Mouse (Mus musculus) gonadal fat pad, adult 2 months (tissue): ENCODE results near the gene Dhx34. TPM values are rescaled to one million over a fixed set of nuclear protein-coding genes. Genes with fewer than 3 reads are reported as not detected.

Experiments
- DNase-seq: peaks from one replicate; pipeline ENCODE4 v3.0.0-alpha.2; 2012; ENCODE audit warnings: low read depth
- polyA plus RNA-seq: library from polyadenylated mRNA; depleted of rRNA; stranded (reverse); fragments of >200 nt; gene quantifications from 2 replicates; pipeline ENCODE4 v1.2.3, GENCODE M21; 2012; rRNA removed

The Dhx34 gene
- polyA plus RNA-seq, 1 experiment: 18.2 TPM

DNA sequence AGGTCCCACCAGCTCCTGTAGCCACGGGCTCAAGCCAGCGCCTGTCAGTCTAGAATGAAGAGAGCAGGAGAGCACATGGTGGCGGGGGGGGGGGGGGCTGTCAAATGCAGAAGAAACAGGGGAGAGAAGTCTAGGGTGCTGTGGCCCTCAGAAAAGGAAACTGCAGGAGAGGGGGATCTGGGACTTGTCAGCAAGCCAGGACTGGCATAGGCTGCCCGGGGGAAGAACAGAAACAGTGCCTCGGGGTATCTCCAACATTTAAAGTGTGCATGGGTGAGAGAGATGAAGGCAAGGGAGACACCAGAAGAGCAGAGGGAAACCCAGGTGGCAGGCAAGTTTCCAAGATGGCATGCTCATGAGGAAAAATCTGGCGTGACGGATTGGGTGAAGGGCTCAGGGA, 59.8 kb downstream of the Dhx34 start:
- no peak for DNase-seq

- DNase-seq: no peak
These were observed 60.5 kb downstream of the Dhx34 start for GRCm38 (mm10) chr7:16161302-16161701.

DNA sequence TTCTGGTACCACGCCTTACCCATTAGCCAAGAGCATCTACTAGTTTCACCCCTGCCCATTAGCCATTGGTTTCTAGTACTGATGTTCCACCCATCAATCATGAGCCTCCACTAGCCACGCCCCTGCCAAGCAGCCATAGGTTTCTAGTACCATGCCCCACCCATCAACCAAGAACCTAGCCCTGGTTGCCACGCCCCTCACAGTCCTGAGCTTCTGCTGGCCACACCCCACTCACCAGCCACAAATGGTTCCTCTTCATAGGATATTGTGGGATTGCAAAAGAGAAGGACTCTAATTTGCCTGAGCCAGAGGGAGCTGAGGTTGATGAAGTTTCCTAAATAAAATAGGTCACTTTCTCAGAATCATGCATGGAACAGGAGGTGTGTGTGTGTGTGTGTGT, 61.1 kb downstream of the Dhx34 start:
- DNase-seq: no peak

DNA sequence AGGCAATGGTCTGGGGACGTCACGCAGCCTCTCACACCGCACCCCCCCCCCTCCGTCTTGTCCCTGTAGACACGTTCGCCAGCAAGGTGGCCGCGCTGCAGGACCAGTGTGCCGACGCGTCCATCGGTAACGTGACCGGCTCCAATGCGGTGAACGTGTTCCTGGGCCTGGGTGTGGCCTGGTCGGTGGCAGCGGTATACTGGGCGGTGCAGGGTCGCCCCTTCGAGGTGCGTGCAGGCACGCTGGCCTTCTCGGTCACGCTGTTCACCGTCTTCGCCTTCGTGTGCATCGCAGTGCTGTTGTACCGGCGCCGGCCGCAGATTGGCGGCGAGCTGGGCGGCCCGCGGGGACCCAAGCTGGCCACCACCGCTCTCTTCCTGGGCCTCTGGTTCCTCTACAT, 63.1 kb downstream of the Dhx34 start:
- no peak for DNase-seq

GRCm38 (mm10) chr7:16156105-16156714, 65.6 kb downstream of the Dhx34 start:
- DNase-seq: no peak

DNA sequence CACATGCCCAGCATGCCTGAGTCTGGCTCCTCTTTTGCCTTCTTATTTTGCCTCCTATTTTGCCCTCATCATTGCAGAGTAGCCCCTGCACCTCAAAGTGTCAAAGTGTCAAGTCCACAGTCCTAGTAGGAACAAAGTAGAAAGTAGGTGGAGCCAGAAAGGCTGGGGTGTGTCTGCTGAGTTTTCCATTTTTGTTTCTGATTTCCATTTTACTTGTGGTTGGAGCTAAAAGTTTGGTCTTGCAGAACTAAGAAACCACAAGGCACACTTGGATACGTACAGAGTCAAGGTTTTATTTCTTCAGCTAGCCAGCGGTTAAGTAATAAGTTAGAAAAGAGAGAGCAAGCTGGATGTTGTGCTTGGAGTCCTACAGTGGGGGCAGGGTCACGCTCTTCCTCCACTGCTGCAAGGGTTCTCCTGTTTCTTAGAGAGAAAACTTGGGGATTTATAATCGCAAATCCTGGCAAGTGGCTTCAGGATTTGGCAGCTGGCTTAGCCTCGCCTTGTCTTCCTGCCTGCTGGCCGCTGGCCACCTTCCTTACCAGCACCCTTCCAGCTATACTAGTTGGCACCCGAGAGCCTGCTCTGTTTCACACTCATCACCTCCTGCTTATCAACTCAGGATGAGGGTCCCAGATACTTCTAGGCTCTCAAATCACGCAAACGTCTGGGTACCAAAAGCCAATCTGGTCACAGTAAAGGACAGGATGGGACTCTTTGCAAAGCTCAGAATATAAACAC, 66.5 kb downstream of the Dhx34 start:
- DNase-seq: no peak

GRCm38 (mm10) chr7:16153522-16153921, 68.3 kb downstream of the Dhx34 start:
- DNase-seq: no peak

DNA sequence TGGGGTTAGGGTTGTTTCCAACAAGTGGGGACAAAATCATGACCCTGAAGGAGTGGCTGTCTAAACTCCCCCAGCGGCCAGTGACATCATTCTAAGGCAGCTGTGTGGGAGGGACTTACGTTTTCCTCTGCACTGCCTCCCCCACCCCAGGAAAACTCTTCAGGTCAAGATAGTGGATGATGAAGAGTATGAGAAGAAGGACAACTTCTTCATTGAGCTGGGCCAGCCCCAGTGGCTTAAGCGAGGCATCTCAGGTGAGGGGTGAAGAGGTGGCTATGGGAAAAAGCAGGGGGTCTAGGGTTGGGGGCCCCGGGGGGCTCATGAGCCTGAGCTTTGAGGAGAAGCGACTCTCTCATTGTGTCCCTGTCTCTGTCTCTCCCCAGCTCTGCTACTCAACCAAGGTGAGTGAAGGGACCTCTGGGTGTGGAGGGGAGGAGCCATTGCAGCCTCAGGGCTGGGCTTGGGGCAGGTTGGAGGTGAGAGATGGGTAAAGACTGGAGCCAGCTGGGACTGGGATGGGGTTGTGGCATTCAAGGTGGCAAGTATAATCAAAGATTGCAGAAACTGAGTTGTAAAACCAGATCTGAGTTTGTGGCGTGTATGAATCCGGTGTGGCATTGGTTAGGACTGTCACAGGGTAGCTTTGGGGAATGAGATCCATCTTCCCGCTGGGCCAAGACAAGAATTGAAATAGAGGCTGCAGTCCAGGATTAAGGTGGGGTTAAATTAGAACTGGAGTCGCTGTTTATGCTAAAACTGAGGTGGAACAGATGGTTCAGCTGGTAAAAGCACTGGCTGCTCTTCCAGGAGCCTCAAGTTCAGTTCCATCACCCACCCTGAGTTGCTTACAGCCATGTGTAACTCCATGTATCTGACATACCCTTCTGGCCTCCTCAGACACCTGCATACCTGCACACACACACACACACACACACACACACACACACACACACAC, 71.4 kb downstream of the Dhx34 start:
- DNase-seq: no peak

DNA sequence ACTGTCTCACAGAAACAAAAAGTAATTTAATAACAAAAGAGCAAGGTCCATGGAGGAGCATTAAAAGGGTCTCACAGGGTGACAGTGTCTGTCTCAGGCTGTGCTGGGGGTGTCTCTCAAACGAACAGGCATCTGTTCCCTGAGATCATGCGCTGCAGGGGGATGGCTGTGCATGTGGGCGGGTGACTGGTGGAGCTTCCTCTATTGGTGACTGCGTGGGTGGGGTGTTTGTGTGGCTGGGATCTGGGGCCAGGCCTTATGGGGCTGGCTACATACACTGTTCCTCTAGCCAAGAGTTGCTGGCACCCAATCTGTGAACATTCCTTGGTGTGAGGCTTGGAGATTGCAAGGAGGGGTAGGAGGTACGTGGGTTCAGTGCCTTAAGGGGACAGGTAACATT, 72.6 kb downstream of the Dhx34 start:
- DNase-seq: no peak

GRCm38 (mm10) chr7:16147643-16148042, 74.2 kb downstream of the Dhx34 start:
- no peak for DNase-seq

Other genes with a start within 250 kb of the Dhx34 start
- 3.7 and 6.6 TPM in 2 replicates for gene Bicra, start 174.1 kb downstream of the Dhx34 start, polyA plus RNA-seq
- gene Zfp541, start 160.2 kb downstream of the Dhx34 start, polyA plus RNA-seq: 0.19 and 0.36 TPM in 2 replicates
- gene Napa, start 123.6 kb downstream of the Dhx34 start, polyA plus RNA-seq: 234 and 275 TPM in 2 replicates
- gene Kptn, start 102.1 kb downstream of the Dhx34 start, polyA plus RNA-seq: 29.9 and 30.9 TPM in 2 replicates
- 0.78 and 1.3 TPM in 2 replicates for gene Slc8a2, start 92.2 kb downstream of the Dhx34 start, polyA plus RNA-seq
- 10.8 and 12.4 TPM in 2 replicates for gene Meis3, start 46.9 kb downstream of the Dhx34 start, polyA plus RNA-seq
- gene C5ar2, start 22.1 kb upstream of the Dhx34 start, polyA plus RNA-seq: 0.62 and 0.90 TPM in 2 replicates
- gene C5ar1, start 37.5 kb upstream of the Dhx34 start, polyA plus RNA-seq: 15.3 and 16.5 TPM in 2 replicates
- gene Inafm1, start 51.6 kb upstream of the Dhx34 start, polyA plus RNA-seq: 37.4 and 49.1 TPM in 2 replicates
- gene Ccdc9, start 64.8 kb upstream of the Dhx34 start, polyA plus RNA-seq: 35.3 and 37.7 TPM in 2 replicates
- 13.2 and 14.9 TPM in 2 replicates for gene Bbc3, start 86.4 kb upstream of the Dhx34 start, polyA plus RNA-seq
- 41.0 and 47.9 TPM in 2 replicates for gene Sae1, start 165.8 kb upstream of the Dhx34 start, polyA plus RNA-seq
- gene Zc3h4, start 178.9 kb upstream of the Dhx34 start, polyA plus RNA-seq: 26.9 and 30.1 TPM in 2 replicates
- gene Tmem160, start 230.7 kb upstream of the Dhx34 start, polyA plus RNA-seq: 111 and 125 TPM in 2 replicates